Comparison of ENCODE assay signal across 26 mouse cellular contexts in genomic region chr3:54699759-54700301, GRCm38 (mm10). TPM values are rescaled to one million over a fixed set of nuclear protein-coding genes. Genes with fewer than 3 reads are reported as not detected.
"Had no signal": no experiment of that assay in that cellular context is flagged by ENCODE, and none has a peak within 500 bp of the region (broad histone marks: within the 10 kb centered on the region; RNA-seq: fewer than 3 reads in every experiment).

No protein-coding gene starts in this region.

- H3K9ac ChIP-seq: lung, embryonic 15.5 days had no signal

- H3K27ac ChIP-seq: kidney, postnatal 0 days; layer of hippocampus, adult 2 months; lung, embryonic 15.5 days; stomach, postnatal 0 days had no signal

- H3K9me3 ChIP-seq: lung, embryonic 15.5 days; megakaryocyte, embryonic 14.5 days had no signal

- DNase-seq: kidney, adult 2 months; kidney, postnatal 25 days; layer of hippocampus, adult 9-11 months; lung, adult 18-20 months; lung, postnatal 10 days; lung, postnatal 36 days; midbrain, embryonic 14.5 days; right cerebral cortex, adult 18-20 months; right cerebral cortex, postnatal 14 days; right cerebral cortex, postnatal 4 days; thymus, adult 2 months; thymus, postnatal 14 days; thymus, postnatal 4 days had no signal

- H3K4me2 ChIP-seq: lung, embryonic 15.5 days; midbrain, embryonic 11.5 days had no signal

- H3K4me3 ChIP-seq: layer of hippocampus, adult 2 months; lung, embryonic 15.5 days; megakaryocyte, embryonic 14.5 days had no signal

- H3K27me3 ChIP-seq: lung, embryonic 15.5 days; megakaryocyte, embryonic 14.5 days had no signal

- ATAC-seq: intestine, postnatal 0 days had no signal

RNA-seq across cellular contexts. Expression of gene Gm21958, which starts 14.3 kb away (rescaled TPM):
- total RNA-seq: layer of hippocampus, adult 2 months; layer of hippocampus, postnatal 25 days; left cerebral cortex, adult 18-20 months; left cerebral cortex, postnatal 25 days; midbrain, postnatal 0 days had no signal
- polyA plus RNA-seq: intestine, postnatal 0 days; kidney, adult 2 months; large intestine, adult 2 months; limb, embryonic 14.5 days; midbrain, postnatal 0 days; stomach, postnatal 0 days; thymus, adult 2 months had no signal
